Mouse (Mus musculus) brain, adult 2 months (tissue): ENCODE data around the gene Gla.

Source experiments
- DNase-seq: peaks from one replicate; pipeline ENCODE4 v3.0.0; 2011; ENCODE audit warnings: low read depth, low spot score

Gene Gla

DNA sequence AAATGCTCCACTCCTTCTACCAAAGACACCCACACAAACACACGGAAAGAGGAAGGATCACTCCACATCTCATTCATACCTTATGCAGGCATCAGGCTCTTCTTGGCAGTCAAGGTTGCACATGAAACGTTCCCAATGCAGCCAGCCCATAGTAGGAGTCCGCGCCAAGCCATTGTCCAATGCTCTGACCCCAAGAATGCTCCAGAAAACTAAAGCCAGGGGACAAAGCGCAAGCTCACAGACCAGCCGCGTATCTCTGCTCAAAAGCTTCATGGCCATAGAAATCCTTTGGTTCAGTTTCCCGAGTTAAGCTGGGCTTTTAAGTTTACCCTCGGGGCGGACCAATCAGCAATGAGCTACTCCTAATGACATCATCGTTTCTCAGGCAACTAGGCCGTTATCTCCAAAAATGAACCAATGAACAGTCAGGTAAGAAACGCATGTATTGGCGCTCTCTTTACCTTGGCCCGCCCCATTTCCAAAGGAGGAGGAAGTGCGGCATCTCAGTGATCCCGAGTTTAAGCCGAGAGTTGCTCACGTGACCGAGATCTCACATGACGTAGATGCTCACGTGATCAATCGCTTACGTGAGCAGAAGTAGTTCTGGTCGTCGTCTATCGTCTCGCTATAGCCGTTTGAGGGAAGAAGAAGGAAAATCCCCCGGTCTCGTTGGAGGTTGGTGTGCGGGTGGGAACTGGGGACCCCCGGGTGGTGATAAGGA lies at the start of gene Gla, which contains the start of gene Hnrnph2:
Gla (minus strand) TSS at position 467 of the 721 bp plus-strand sequence.
Hnrnph2 (plus strand) TSS at position 521 of the 721 bp plus-strand sequence.
- peak; percentile 99 for DNase-seq

- peak; percentile 90 for DNase-seq
These were observed 47.2 kb upstream of the Gla start for GRCm38 (mm10) chrX:134648031-134648692.

DNA sequence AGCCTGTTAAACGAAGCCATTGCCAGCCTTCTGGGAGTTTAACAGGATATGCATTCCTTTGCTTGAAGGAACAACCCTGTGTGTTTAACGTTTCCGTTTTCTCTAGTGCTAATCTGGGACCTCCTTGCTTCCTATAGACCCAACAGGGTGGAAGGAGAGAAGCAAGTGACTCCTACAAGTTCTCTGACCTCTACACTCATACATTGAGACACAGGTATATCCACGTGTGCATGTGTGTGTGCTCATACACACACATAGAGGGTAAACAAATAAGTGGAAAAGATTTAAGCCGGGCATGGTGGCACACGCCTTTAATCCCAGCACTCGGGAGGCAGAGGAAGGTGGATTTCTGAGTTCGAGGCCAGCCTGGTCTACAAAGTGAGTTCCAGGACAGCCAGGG lies 46.5 kb upstream of the Gla start:
- DNase-seq = no peak

- no peak for DNase-seq
These were observed 45.4 kb upstream of the Gla start for GRCm38 (mm10) chrX:134646338-134646737.

DNA sequence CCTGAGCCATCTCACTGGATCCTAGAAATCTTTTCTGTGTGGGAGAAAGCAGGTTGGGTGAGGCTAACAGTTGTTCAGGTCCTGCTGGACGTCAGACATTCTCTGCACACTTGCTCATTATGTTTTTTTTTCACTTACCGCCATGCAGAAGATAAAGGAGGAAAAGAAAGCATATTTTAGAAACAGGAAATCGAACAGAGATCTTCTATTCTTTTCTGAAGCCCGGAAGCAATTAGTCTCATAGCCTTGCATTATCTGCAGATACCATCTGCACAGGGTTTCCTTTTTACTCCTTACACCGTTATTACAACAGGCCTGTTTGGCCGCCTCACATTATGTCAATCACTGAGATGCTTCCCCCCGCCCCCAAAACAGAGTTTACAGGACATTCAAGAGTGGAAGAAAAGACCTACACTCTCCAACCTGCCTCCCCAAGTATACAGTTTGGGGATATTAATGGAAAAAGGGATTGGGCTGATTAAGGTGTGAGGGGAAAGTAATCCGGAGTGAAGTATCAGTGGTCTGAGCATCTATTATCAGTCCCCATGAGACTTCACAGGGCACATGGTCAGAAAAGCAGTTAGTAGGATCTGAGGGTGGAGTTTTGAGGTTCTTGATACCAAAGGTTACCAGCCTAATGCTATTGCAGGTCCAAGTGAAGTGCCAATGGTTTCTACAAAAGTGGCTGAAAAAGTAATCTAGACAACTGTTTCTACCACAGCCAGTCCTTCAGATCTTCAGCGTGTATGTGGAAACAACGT lies 40.3 kb upstream of the Gla start:
- no peak for DNase-seq

DNA sequence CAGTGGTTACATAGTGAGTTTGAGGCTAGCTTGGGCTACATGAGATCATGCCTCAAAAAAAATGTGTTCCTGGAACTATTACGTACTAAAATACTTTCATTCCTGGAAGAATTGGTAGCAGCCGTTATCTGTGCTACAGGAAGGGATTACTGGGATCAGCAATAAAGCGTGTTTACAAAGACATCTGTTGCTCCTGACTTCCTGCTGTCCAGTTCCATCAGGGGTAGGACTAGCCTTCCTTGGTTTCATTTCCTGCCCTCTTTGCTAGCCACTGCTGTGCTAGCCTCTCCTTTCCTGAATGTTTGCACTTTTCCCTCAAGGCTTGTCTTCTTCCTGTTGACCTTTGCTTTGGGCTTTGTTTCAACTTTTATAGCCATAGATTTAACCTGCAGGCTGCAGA lies 34.9 kb upstream of the Gla start:
- DNase-seq = no peak

- no peak for DNase-seq
These were observed 34.2 kb upstream of the Gla start for GRCm38 (mm10) chrX:134635111-134635510.

- no peak for DNase-seq
These were observed 31.8 kb upstream of the Gla start for GRCm38 (mm10) chrX:134632710-134633109.

GRCm38 (mm10) chrX:134628200-134628599 lies 27.3 kb upstream of the Gla start:
- no peak for DNase-seq

DNA sequence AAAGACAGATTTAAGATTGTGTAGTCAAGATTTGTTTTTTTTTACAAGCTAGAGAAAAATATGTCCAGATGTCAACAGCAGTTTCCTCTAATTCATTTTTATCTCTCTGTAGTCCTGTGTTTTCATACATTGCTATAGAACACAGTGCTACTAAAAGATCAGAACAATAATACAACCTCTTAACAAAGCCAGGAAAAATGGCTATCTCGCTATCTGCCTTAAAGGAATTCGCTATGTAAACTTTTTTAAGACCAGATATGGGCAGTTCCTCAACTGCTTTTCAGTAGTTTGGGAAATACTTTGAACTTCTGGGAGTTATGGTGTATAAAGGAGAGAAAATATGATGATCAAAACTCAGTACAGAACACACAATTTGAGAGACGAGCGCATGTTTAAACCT lies 22.4 kb upstream of the Gla start:
- DNase-seq = no peak

- no peak for DNase-seq
These were observed 20.8 kb upstream of the Gla start for GRCm38 (mm10) chrX:134621685-134622084.

GRCm38 (mm10) chrX:134620254-134620865 lies 19.4 kb upstream of the Gla start:
- peak; percentile 32 for DNase-seq

GRCm38 (mm10) chrX:134619695-134620094 lies 18.8 kb upstream of the Gla start:
- DNase-seq = no peak

- DNase-seq = no peak
These were observed 13.4 kb upstream of the Gla start for GRCm38 (mm10) chrX:134614306-134614705.

DNA sequence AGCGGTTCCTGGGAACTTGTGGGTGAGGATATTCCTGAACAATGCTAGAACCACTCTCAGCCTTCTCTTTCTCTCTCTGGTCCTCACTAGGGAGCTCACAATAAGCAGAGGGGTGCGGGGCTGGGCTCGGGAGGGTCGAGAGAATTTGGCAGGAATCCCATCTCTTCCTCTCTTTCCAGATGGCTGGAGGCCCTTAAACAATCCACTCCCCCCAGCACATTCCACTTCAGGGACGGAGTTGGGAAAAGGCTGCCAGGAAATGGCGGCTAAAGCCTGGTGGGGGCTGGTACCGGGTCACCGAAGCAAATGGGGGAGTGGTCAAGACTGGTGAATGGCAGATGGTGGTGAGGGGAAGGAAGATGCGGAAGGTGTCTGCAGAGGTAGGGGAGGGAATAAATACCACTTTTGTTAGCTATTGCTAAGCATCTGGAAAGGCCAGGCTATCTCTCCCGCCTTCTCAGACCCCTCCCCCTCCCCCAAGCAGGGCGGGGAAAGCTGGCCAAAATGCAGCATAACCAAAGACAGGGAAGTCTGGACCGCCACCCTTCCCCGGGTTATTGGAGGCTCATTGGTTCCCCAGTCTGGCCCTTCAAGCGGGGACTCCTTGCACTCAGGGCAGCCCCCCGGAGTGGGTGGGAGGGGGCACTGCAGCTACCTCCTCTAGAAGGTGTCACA lies 11.5 kb upstream of the Gla start:
- DNase-seq = peak; percentile 49

DNA sequence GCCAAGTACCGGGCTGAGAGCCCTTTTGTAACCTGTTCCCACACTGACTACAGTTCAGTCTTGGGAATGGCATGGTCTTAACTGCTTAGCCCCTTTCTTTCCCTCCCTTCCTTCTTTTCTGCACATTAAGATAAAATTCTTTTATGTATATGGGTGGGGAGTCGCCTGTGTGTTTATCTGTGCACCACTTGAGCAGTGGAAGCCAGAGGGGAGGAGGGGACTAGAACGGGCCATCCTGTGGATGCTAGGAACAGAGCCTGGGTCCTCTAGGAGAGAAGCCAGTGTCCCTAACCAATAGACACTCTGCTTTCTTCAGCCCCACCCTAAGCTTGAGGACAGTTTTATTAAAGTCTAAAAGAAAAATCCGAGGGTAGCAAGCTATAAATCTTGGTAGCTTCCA lies 10.1 kb upstream of the Gla start:
- DNase-seq = no peak

GRCm38 (mm10) chrX:134609472-134609871 lies 8.5 kb upstream of the Gla start:
- DNase-seq = peak; percentile 69

DNA sequence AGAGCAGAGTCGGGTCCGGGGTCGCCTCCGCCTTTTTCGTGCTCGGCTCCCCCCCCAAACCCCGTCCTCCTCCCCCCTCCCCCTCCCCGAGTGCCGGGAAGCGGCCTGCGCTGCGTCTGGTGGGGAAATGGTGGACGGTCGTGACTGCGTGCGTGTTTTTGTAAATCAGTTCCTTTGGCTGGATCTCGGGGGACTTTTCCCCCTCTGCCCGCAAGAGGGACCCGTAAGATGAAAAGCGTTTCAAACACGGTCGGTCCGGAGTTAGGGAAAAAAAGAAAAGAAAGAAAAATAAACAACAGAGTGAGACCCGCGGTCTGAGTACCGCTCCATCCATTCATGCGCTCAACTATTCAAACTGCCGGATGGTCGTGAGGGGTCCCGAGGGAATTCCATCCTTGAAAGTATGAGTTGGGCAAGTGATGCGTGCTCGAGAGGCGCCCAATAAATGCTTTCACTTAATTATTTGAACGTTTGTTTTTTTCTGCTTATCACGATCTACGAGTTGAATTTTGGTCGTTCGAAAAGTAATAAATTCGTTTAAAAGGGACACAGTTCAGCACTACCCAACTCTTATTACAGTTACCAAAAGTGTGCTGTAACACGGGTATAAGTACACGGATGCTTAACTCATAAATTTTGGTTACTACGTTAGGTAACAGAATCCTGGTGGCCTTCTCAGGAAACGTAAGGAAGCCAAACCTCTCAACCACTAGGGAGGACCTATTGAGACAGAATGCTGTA lies 625 bp upstream of the Gla start:
- DNase-seq = peak; percentile 64

DNA sequence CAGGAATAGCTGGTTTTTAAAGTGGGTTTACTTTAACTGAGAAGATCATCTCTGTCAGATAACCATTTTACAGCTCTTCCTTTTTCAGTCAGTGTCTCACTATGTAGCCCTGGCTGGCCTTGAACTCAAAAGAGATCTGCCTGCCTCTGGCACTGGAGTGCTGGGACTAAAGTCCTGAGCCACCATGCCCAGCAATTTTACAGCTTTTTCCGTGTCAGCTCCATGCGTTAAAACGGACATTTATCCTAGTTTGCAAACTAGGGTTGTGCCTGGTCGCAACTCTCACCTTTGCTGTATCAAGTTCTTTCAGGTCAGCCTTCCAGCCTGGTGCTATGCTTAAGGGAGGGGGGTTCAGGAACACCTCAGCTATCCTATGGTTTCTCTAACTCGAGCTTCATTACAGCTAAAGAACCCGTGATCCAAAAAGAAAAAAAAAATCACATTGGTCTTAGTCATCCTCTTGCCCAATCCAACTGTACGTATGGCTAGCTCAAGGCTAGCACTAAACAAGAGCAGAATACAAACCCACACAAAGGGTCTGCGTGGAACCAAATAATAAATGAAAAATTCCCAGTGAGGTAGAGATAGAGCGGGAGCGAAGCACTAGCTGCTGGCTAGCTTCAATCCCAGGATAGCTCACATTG lies 881 bp downstream of the Gla start:
- no peak for DNase-seq

- no peak for DNase-seq
These were observed 11.1 kb downstream of the Gla start for GRCm38 (mm10) chrX:134589836-134590235.
